Mouse (Mus musculus): ENCODE measurements around the gene Sh3d19. TPM values are rescaled to one million over a fixed set of nuclear protein-coding genes. Genes with fewer than 3 reads are reported as not detected.

Sh3d19 gene
- polyA plus RNA-seq, 1 experiment from 2014 or later = 11.1 TPM

- Histone ChIP-seq H3K4me3 (no peak overlapping the region), H3K4me1 (replicated peaks) (0 out of 2 replicates have a peak, but pooled peaks cover 6% of the 10 kb centered on the region), H3K9ac (no peak overlapping the region), H3K36me3 (no peaks in the 10 kb centered on the region), H3K27ac (no peak overlapping the region), H3K4me2 (no peak overlapping the region), H3K27me3 (no peaks in the 10 kb centered on the region), H3K9me3 (replicated peaks) (no peaks in the 10 kb centered on the region)
- no peak for ATAC-seq (replicated peaks; ENCODE audit: insufficient number of reproducible peaks, insufficient read depth, low FRiP score, low read depth)
- WGBS = 87% methylated on average over 6 of the region's 6 CpGs
Measured at GRCm38 (mm10) chr3:85984537-85984936, 13.6 kb downstream of the Sh3d19 start.

DNA sequence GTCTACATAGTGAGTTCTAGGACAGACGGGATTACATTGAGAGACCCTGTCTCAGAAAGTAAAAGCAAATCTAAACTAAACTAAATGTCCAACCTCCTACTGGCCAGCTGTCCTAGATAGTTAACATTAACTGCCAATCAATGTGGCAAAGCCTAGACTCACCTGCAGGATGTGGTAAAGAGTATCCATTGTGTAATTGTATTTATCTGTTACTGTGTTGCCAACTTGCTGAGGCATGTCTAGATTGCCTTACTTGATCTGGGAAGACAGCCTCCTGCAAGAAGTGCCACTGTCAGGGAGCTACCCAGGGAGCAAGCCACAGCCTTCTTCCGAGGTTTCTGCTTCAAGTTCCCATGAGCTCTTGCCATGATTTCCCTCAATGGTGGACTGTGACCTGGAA, 16.3 kb downstream of the Sh3d19 start:
- no peak for ATAC-seq (replicated peaks; ENCODE audit: insufficient number of reproducible peaks, insufficient read depth, low FRiP score, low read depth)
- H3K36me3 ChIP-seq = no peaks in the 10 kb centered on the region
- H3K27me3 ChIP-seq = no peaks in the 10 kb centered on the region
- H3K27ac ChIP-seq = no peak overlapping the region
- H3K4me1 ChIP-seq (replicated peaks) = 0 out of 2 replicates have a peak, but pooled peaks cover 2% of the 10 kb centered on the region
- no peaks in the 10 kb centered on the region for H3K9me3 ChIP-seq (replicated peaks)
- no peak overlapping the region for H3K4me2 ChIP-seq
- H3K9ac ChIP-seq = no peak overlapping the region
- WGBS = 87% methylated on average over 2 of the region's 2 CpGs
- no peak overlapping the region for H3K4me3 ChIP-seq

- ATAC-seq (replicated peaks; ENCODE audit: insufficient number of reproducible peaks, insufficient read depth, low FRiP score, low read depth) = no peak
- Histone ChIP-seq H3K4me1 (replicated peaks) (peaks cover 13% of the 10 kb centered on the region), H3K4me2 (no peak overlapping the region), H3K9me3 (replicated peaks) (no peaks in the 10 kb centered on the region), H3K36me3 (no peaks in the 10 kb centered on the region), H3K27ac (no peak overlapping the region), H3K9ac (no peak overlapping the region), H3K27me3 (no peaks in the 10 kb centered on the region), H3K4me3 (no peak overlapping the region)
- WGBS = 59% methylated on average over 6 of the region's 6 CpGs
Measured at GRCm38 (mm10) chr3:85991140-85991801, 20.4 kb downstream of the Sh3d19 start.

GRCm38 (mm10) chr3:85991802-85992156, 20.9 kb downstream of the Sh3d19 start:
- H3K4me1 ChIP-seq (replicated peaks) = peaks cover 13% of the 10 kb centered on the region
- WGBS = 59% methylated on average over 5 of the region's 5 CpGs
- no peak overlapping the region for H3K9ac ChIP-seq
- no peaks in the 10 kb centered on the region for H3K36me3 ChIP-seq
- no peak overlapping the region for H3K27ac ChIP-seq
- H3K4me3 ChIP-seq = no peak overlapping the region
- H3K27me3 ChIP-seq = no peaks in the 10 kb centered on the region
- no peak for ATAC-seq (replicated peaks; ENCODE audit: insufficient number of reproducible peaks, insufficient read depth, low FRiP score, low read depth)
- H3K4me2 ChIP-seq = no peak overlapping the region
- no peaks in the 10 kb centered on the region for H3K9me3 ChIP-seq (replicated peaks)

GRCm38 (mm10) chr3:85993744-85994143, 22.8 kb downstream of the Sh3d19 start:
- no peaks in the 10 kb centered on the region for H3K9me3 ChIP-seq (replicated peaks)
- WGBS = 31% methylated on average over 11 of the region's 11 CpGs
- no peaks in the 10 kb centered on the region for H3K27me3 ChIP-seq
- H3K4me2 ChIP-seq = peak overlapping the region; percentile 46
- ATAC-seq (replicated peaks; ENCODE audit: insufficient number of reproducible peaks, insufficient read depth, low FRiP score, low read depth) = peak; percentile 64
- no peak overlapping the region for H3K9ac ChIP-seq
- H3K27ac ChIP-seq = peak overlapping the region; percentile 40; the same call in 1 of the 2 replicates
- H3K4me3 ChIP-seq = peak overlapping the region; percentile 15; the same call in 1 of the 2 replicates
- no peaks in the 10 kb centered on the region for H3K36me3 ChIP-seq
- peaks cover 13% of the 10 kb centered on the region for H3K4me1 ChIP-seq (replicated peaks)

GRCm38 (mm10) chr3:85994645-85995044, 23.7 kb downstream of the Sh3d19 start:
- no peaks in the 10 kb centered on the region for H3K36me3 ChIP-seq
- H3K27ac ChIP-seq = no peak overlapping the region
- WGBS = 79% methylated on average over 4 of the region's 4 CpGs
- H3K4me3 ChIP-seq = no peak overlapping the region
- H3K4me1 ChIP-seq (replicated peaks) = peaks cover 13% of the 10 kb centered on the region
- ATAC-seq (replicated peaks; ENCODE audit: insufficient number of reproducible peaks, insufficient read depth, low FRiP score, low read depth) = no peak
- no peak overlapping the region for H3K4me2 ChIP-seq
- no peaks in the 10 kb centered on the region for H3K27me3 ChIP-seq
- no peak overlapping the region for H3K9ac ChIP-seq
- H3K9me3 ChIP-seq (replicated peaks) = no peaks in the 10 kb centered on the region

DNA sequence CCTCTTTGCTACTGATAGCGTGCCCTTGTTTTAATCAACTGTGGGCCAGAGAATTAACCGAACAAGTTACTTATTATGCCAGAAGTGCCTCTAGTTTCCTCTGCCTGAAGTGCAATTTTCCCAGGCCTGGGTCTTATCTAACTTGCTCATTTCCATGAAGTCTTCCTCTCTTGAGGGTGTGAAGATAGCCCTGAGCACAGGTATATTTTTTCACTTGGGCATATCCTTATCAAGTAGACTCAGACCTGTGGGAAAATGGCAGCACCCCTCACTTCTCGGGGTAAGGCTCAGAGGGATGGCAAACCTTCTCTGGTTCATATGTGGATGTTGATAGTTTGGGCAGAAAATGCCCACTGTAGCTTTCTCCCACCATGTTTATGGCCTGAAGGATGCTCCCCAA, 30.4 kb downstream of the Sh3d19 start:
- no peak for ATAC-seq (replicated peaks; ENCODE audit: insufficient number of reproducible peaks, insufficient read depth, low FRiP score, low read depth)
- no peaks in the 10 kb centered on the region for H3K9me3 ChIP-seq (replicated peaks)
- 74% methylated on average over 3 of the region's 3 CpGs for WGBS
- H3K4me3 ChIP-seq = no peak overlapping the region
- no peaks in the 10 kb centered on the region for H3K36me3 ChIP-seq
- H3K4me2 ChIP-seq = no peak overlapping the region
- no peak overlapping the region for H3K27ac ChIP-seq
- no peaks in the 10 kb centered on the region for H3K27me3 ChIP-seq
- no peaks in the 10 kb centered on the region for H3K4me1 ChIP-seq (replicated peaks)
- no peak overlapping the region for H3K9ac ChIP-seq

- ATAC-seq (replicated peaks; ENCODE audit: insufficient number of reproducible peaks, insufficient read depth, low FRiP score, low read depth) = no peak
- Histone ChIP-seq H3K9me3 (replicated peaks) (no peaks in the 10 kb centered on the region), H3K9ac (no peak within 1 kb of the TSS), H3K4me1 (replicated peaks) (no peaks in the 10 kb centered on the region), H3K4me2 (no peak within 1 kb of the TSS), H3K36me3 (no peaks in the 10 kb centered on the region), H3K4me3 (no peak within 1 kb of the TSS), H3K27me3 (no peaks in the 10 kb centered on the region), H3K27ac (no peak within 1 kb of the TSS)
- WGBS = 75% methylated on average over 17 of the region's 17 CpGs
Measured at GRCm38 (mm10) chr3:86002423-86002822, 31.5 kb downstream of the Sh3d19 start, which contains the start of gene Prss48. TSS of gene Prss48 (minus strand) at chr3:86002491.

GRCm38 (mm10) chr3:86002940-86003339, 32.0 kb downstream of the Sh3d19 start:
- Histone ChIP-seq H3K9me3 (replicated peaks) (no peaks in the 10 kb centered on the region), H3K27me3 (no peaks in the 10 kb centered on the region), H3K4me3 (no peak overlapping the region), H3K27ac (no peak overlapping the region), H3K4me1 (replicated peaks) (no peaks in the 10 kb centered on the region), H3K9ac (no peak overlapping the region), H3K36me3 (no peaks in the 10 kb centered on the region), H3K4me2 (no peak overlapping the region)
- no peak for ATAC-seq (replicated peaks; ENCODE audit: insufficient number of reproducible peaks, insufficient read depth, low FRiP score, low read depth)
- 73% methylated on average over 5 of the region's 5 CpGs for WGBS

DNA sequence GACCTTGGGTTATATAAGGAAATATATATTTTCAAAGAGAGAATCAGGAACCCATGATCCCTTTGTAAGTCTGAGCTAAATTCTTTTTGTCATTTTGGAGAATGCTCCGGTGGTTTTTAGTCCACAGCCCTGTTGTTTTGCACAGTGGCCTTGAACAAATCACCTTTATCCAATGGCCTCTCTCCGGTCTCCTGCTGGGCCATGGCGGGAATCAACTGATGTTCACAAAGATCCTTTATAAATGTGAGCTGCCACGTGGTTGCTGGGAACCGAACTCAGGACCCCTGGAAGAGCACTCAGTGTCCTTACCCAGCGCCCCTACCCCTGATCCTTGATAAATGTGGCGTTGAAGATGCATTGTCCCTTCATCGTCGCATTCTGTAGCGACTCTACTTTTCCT, 33.8 kb downstream of the Sh3d19 start:
- H3K4me2 ChIP-seq = no peak overlapping the region
- no peak overlapping the region for H3K9ac ChIP-seq
- H3K27me3 ChIP-seq = no peaks in the 10 kb centered on the region
- H3K4me3 ChIP-seq = no peak overlapping the region
- no peaks in the 10 kb centered on the region for H3K4me1 ChIP-seq (replicated peaks)
- H3K27ac ChIP-seq = no peak overlapping the region
- H3K36me3 ChIP-seq = no peaks in the 10 kb centered on the region
- no peaks in the 10 kb centered on the region for H3K9me3 ChIP-seq (replicated peaks)
- ATAC-seq (replicated peaks; ENCODE audit: insufficient number of reproducible peaks, insufficient read depth, low FRiP score, low read depth) = no peak
- WGBS = 94% methylated on average over 10 of the region's 10 CpGs

- no peak overlapping the region for H3K27ac ChIP-seq
- ATAC-seq (replicated peaks; ENCODE audit: insufficient number of reproducible peaks, insufficient read depth, low FRiP score, low read depth) = no peak
Measured at GRCm38 (mm10) chr3:86010618-86011017, 39.7 kb downstream of the Sh3d19 start.

DNA sequence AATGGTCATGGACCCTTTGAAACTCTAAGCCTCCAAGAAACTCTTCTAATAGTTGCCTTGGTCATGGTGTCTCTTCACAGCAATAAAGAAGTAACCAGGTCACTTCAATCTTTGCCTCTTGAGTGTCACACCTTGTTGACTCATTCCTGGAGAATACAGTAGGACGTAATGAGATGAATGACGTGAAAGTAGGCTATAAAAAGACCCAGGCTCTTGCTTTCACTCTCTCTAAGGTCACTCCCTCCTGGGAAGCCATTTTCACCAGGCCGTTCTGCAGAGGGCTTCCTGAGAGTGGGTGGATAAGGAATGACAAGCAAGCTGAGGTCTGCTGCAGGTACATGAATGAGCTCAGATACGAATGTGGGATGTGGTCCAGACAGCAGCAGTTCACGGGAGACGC, 40.5 kb downstream of the Sh3d19 start:
- Histone ChIP-seq H3K36me3 (no peaks in the 10 kb centered on the region), H3K9me3 (replicated peaks) (no peaks in the 10 kb centered on the region), H3K27me3 (peaks cover 26% of the 10 kb centered on the region), H3K4me1 (replicated peaks) (peaks cover 11% of the 10 kb centered on the region), H3K4me2 (no peak overlapping the region), H3K9ac (no peak overlapping the region), H3K4me3 (no peak overlapping the region), H3K27ac (no peak overlapping the region)
- no peak for ATAC-seq (replicated peaks; ENCODE audit: insufficient number of reproducible peaks, insufficient read depth, low FRiP score, low read depth)
- WGBS = 45% methylated on average over 6 of the region's 6 CpGs

More at GRCm38 (mm10) chr3:86010618-86011017, 39.7 kb downstream of the Sh3d19 start:
- 65% methylated on average over 3 of the region's 3 CpGs for WGBS
- H3K27me3 ChIP-seq = peaks cover 23% of the 10 kb centered on the region
- H3K4me2 ChIP-seq = no peak overlapping the region
- H3K9me3 ChIP-seq (replicated peaks) = no peaks in the 10 kb centered on the region
- no peak overlapping the region for H3K4me3 ChIP-seq
- H3K36me3 ChIP-seq = no peaks in the 10 kb centered on the region
- peaks cover 11% of the 10 kb centered on the region for H3K4me1 ChIP-seq (replicated peaks)
- H3K9ac ChIP-seq = no peak overlapping the region

All from heart, embryonic 15.5 days (tissue).